25 mouse cellular contexts compared by ENCODE assay signal in genomic region chr15:27941020-27941419, GRCm38 (mm10).
DNase-seq lines count a peak whose midpoint lies in the region; ATAC-seq and TF ChIP-seq lines count a peak whose summit lies in the region.
"Had no signal": no experiment of that assay in that cellular context is flagged by ENCODE, and none has a peak within 500 bp of the region (broad histone marks: within the 10 kb centered on the region; RNA-seq: fewer than 3 reads in every experiment).

No protein-coding gene starts in this region.

- H3K27ac ChIP-seq in cerebellum, adult 2 months (ENCODE audit: insufficient read depth, low read length), result peak overlapping the region; percentile 69
- peak overlapping the region; percentile 62; the same call in 1 of the 2 replicates for H3K27ac ChIP-seq in layer of hippocampus, adult 2 months
- H3K27ac ChIP-seq: embryonic facial prominence, embryonic 13.5 days; forebrain, embryonic 12.5 days; hindbrain, embryonic 10.5 days; hindbrain, embryonic 15.5 days had no signal

- no peak overlapping the region for H3K4me3 ChIP-seq in cerebellum, adult 2 months (replicated peaks; ENCODE audit: insufficient read depth, low read depth, low read length)
- H3K4me3 ChIP-seq in layer of hippocampus, adult 2 months, result no peak overlapping the region
- H3K4me3 ChIP-seq in myocyte, result no peak overlapping the region
- H3K4me3 ChIP-seq: embryonic facial prominence, embryonic 13.5 days; forebrain, embryonic 12.5 days; heart, adult 2 months; heart, embryonic 15.5 days; hindbrain, embryonic 10.5 days; hindbrain, embryonic 15.5 days had no signal

- H3K4me1 ChIP-seq in cerebellum, adult 2 months (ENCODE audit: control insufficient read depth, insufficient read depth, low read length), result peaks cover 74% of the 10 kb centered on the region

- H3K27me3 ChIP-seq in cerebellum, adult 2 months (ENCODE audit: control insufficient read depth, insufficient read depth, low read length), result no peaks in the 10 kb centered on the region
- H3K27me3 ChIP-seq in myocyte (ENCODE audit: control insufficient read depth, insufficient read depth, insufficient read length), result no peaks in the 10 kb centered on the region
- H3K27me3 ChIP-seq: embryonic facial prominence, embryonic 13.5 days; forebrain, embryonic 12.5 days; heart, embryonic 15.5 days; hindbrain, embryonic 15.5 days had no signal

- 70% methylated on average over 8 of the region's 8 CpGs for WGBS in cerebellum, adult 2 months

- no peak for DNase-seq in cerebellum, adult 2 months
- no peak for DNase-seq in cerebellum, adult 18-20 months
- no peak for DNase-seq in layer of hippocampus, adult 2 months (ENCODE audit: low spot score in 2 of 2)
- DNase-seq in layer of hippocampus, adult 18-20 months (ENCODE audit: low spot score in 2 of 2), result no peak
- no peak for DNase-seq in heart, adult 18-20 months
- DNase-seq in cerebellum, postnatal 14 days, result no peak
- DNase-seq: adrenal gland, postnatal 10 days; B cell, adult 2 months; cerebellum, adult 8-10 months; cerebellum, postnatal 25 days; gastrocnemius, postnatal 36 days; heart, adult 2 months; heart, postnatal 14 days had no signal

- no peak for TF ChIP-seq CTCF in cerebellum, adult 2 months (IDR thresholded peaks at IDR 0.05; ENCODE audit: borderline replicate concordance, insufficient read depth, low read depth, low read length)
- no peak for TF ChIP-seq CTCF in layer of hippocampus, adult 2 months (conservative IDR thresholded peaks at IDR 0.05)

- no peaks in the 10 kb centered on the region for H3K36me3 ChIP-seq in myocyte (ENCODE audit: control insufficient read depth, insufficient read depth)
- H3K36me3 ChIP-seq: embryonic facial prominence, embryonic 13.5 days; forebrain, embryonic 12.5 days; G1E; heart, embryonic 15.5 days; hindbrain, embryonic 10.5 days; hindbrain, embryonic 15.5 days had no signal

- peak overlapping the region; percentile 60 for H3K4me2 ChIP-seq in myocyte (ENCODE audit: low read depth)
- H3K4me2 ChIP-seq: embryonic facial prominence, embryonic 13.5 days; forebrain, embryonic 12.5 days; heart, embryonic 11.5 days; heart, embryonic 15.5 days; hindbrain, embryonic 15.5 days had no signal

- no peak overlapping the region for H3ac ChIP-seq in myocyte (ENCODE audit: control insufficient read depth, insufficient read length)

- TF ChIP-seq POLR2A in cerebellum, adult 2 months (IDR thresholded peaks at IDR 0.05; ENCODE audit: borderline replicate concordance, insufficient read depth, low read length), result no peak
- no peak for TF ChIP-seq POLR2A in myocyte (IDR thresholded peaks at IDR 0.05; ENCODE audit: insufficient read length, low read depth)

- ATAC-seq in hematopoietic stem cell, adult 5-6 weeks (replicated peaks in 1 of 2; ENCODE audit: insufficient read depth in 1 of 2, low FRiP score in 2 of 2, low TSS enrichment in 1 of 2, low read depth in 1 of 2, poor library complexity in 2 of 2, severe bottlenecking in 2 of 2), result peak; percentile 14 to 19; a peak in 1 of 4 replicates
- ATAC-seq: CD4-positive, CD25-positive, alpha-beta regulatory T cell, adult 4 months; forebrain, embryonic 16.5 days; inflammation-experienced regulatory T-cells, adult 6 months had no signal

- H3K79me2 ChIP-seq in myocyte (ENCODE audit: control insufficient read depth, insufficient read depth), result peaks cover 86% of the 10 kb centered on the region

TF ChIP-seq in myocyte, 11 proteins besides CTCF, POLR2A, EP300 and RAD21:
- TF ChIP-seq USF1 (IDR thresholded peaks at IDR 0.05; ENCODE audit: low read depth) (no peak), TCF3 (IDR thresholded peaks at IDR 0.05; ENCODE audit: insufficient read length, low read depth) (no peak), MYOD1 (IDR thresholded peaks at IDR 0.05; ENCODE audit: control insufficient read depth in 1 of 3, insufficient read length in 2 of 3, low read depth in 2 of 3) (no peak)
